Mouse (Mus musculus): ENCODE measurements at regions not wholly inside any gene's neighbourhood (a gene's known extent, or its start where the extent isn't known, plus 50 kb on each side); places are given as distances from the start of the nearest gene placed in this dataset.

GRCm38 (mm10) chr5:141091676-141092075 is 91.3 kb upstream of the Card11 start:
- no peak overlapping the region for H3K27ac ChIP-seq (ENCODE audit: low read depth)
- H3K9ac ChIP-seq (replicated peaks; ENCODE audit: low read depth, low read length): no peak overlapping the region
- 84% methylated on average over 14 of the region's 14 CpGs for WGBS
- H3K4me3 ChIP-seq (ENCODE audit: low read depth, low read length): no peak overlapping the region
- no peaks in the 10 kb centered on the region for H3K27me3 ChIP-seq (ENCODE audit: control insufficient read depth, insufficient read depth, low read length)
- no peak for TF ChIP-seq CTCF (IDR thresholded peaks at IDR 0.05; ENCODE audit: low read depth)
- no peak for TF ChIP-seq EP300 (IDR thresholded peaks at IDR 0.05; ENCODE audit: low read depth)
- H3K9me3 ChIP-seq (replicated peaks; ENCODE audit: control insufficient read depth, low read length): no peaks in the 10 kb centered on the region
- no peaks in the 10 kb centered on the region for H3K4me1 ChIP-seq (ENCODE audit: control insufficient read depth, insufficient read depth)
- no peak for ATAC-seq (ENCODE audit: insufficient read depth, low read depth)
- H3K36me3 ChIP-seq (replicated peaks; ENCODE audit: control insufficient read depth, insufficient read depth, low read length): no peaks in the 10 kb centered on the region
- no peak for DNase-seq (ENCODE audit: low spot score)
- no peak overlapping the region for H3K4me2 ChIP-seq (ENCODE audit: low read depth, low read length)

DNA sequence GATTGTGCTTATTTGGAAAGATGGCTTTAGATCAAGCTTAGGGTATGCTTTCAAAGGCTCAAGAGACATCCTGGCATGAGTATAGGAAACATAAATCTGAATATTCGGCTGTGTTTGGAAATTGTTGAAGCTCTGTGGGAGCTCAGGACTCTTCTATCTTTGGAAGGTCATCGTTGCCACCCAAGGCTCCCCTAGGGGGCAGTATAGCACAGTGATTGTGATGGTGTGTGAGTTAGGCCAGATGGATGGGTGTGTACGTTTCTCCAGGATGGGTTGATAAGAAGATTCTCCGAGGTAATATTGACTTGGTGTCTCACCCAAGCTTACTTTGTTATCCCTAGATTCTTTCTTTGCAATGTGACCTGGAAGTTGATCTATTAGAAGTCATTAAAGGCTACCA is 93.3 kb upstream of the Card11 start:
- H3K9me3 ChIP-seq (replicated peaks; ENCODE audit: control insufficient read depth, low read length): no peaks in the 10 kb centered on the region
- 41% methylated on average over 4 of the region's 4 CpGs for WGBS
- H3K27ac ChIP-seq (ENCODE audit: low read depth): no peak overlapping the region
- ATAC-seq (ENCODE audit: insufficient read depth, low read depth): no peak
- H3K4me3 ChIP-seq (ENCODE audit: low read depth, low read length): no peak overlapping the region
- TF ChIP-seq CTCF (IDR thresholded peaks at IDR 0.05; ENCODE audit: low read depth) (peak; percentile 64), EP300 (IDR thresholded peaks at IDR 0.05; ENCODE audit: low read depth) (no peak)
- no peaks in the 10 kb centered on the region for H3K27me3 ChIP-seq (ENCODE audit: control insufficient read depth, insufficient read depth, low read length)
- peak; percentile 16 for DNase-seq (ENCODE audit: low spot score)
- H3K9ac ChIP-seq (replicated peaks; ENCODE audit: low read depth, low read length): no peak overlapping the region
- H3K4me2 ChIP-seq (ENCODE audit: low read depth, low read length): no peak overlapping the region
- H3K36me3 ChIP-seq (replicated peaks; ENCODE audit: control insufficient read depth, insufficient read depth, low read length): no peaks in the 10 kb centered on the region
- H3K4me1 ChIP-seq (ENCODE audit: control insufficient read depth, insufficient read depth): 0 out of 2 replicates have a peak, but pooled peaks cover 8% of the 10 kb centered on the region

DNA sequence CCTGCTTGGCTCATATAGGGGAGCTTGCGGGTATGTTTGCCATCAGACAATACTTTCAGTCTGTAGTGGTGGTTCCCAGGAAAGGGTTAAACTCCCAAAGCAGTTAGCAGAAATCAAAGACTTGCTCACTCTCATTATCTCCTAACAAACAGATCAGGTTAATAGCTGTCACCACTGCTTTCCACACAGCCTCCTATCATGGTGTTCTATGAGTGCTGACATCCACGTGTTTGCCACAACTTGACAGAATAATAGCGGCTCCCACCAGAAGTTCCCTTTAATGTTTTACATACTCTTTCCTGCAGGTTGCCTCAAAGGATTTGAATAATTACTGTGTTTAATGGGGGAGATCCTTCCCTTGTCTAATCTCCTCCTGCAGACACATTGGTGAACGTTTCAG is 97.5 kb upstream of the Card11 start:
- TF ChIP-seq CTCF (IDR thresholded peaks at IDR 0.05; ENCODE audit: low read depth) (no peak), EP300 (IDR thresholded peaks at IDR 0.05; ENCODE audit: low read depth) (peak; percentile 94)
- H3K9ac ChIP-seq (replicated peaks; ENCODE audit: low read depth, low read length): no peak overlapping the region
- ATAC-seq (ENCODE audit: insufficient read depth, low read depth): peak; percentile 90
- 19% methylated on average over 4 of the region's 4 CpGs for WGBS
- 0 out of 2 replicates have a peak, but pooled peaks cover 14% of the 10 kb centered on the region for H3K4me1 ChIP-seq (ENCODE audit: control insufficient read depth, insufficient read depth)
- no peaks in the 10 kb centered on the region for H3K36me3 ChIP-seq (replicated peaks; ENCODE audit: control insufficient read depth, insufficient read depth, low read length)
- DNase-seq (ENCODE audit: low spot score): peak; percentile 81
- H3K4me3 ChIP-seq (ENCODE audit: low read depth, low read length): no peak overlapping the region
- no peak overlapping the region for H3K27ac ChIP-seq (ENCODE audit: low read depth)
- 0 out of 2 replicates have a peak overlapping the region, but pooled peaks have one; percentile 9 for H3K4me2 ChIP-seq (ENCODE audit: low read depth, low read length)
- 0 out of 2 replicates have a peak, but pooled peaks cover 3% of the 10 kb centered on the region for H3K27me3 ChIP-seq (ENCODE audit: control insufficient read depth, insufficient read depth, low read length)
- no peaks in the 10 kb centered on the region for H3K9me3 ChIP-seq (replicated peaks; ENCODE audit: control insufficient read depth, low read length)

- Histone ChIP-seq H3K9ac (replicated peaks; ENCODE audit: low read depth, low read length) (no peak overlapping the region), H3K27ac (ENCODE audit: low read depth) (no peak overlapping the region), H3K36me3 (replicated peaks; ENCODE audit: control insufficient read depth, insufficient read depth, low read length) (no peaks in the 10 kb centered on the region), H3K27me3 (ENCODE audit: control insufficient read depth, insufficient read depth, low read length) (no peaks in the 10 kb centered on the region), H3K4me1 (ENCODE audit: control insufficient read depth, insufficient read depth) (0 out of 2 replicates have a peak, but pooled peaks cover 10% of the 10 kb centered on the region), H3K4me3 (ENCODE audit: low read depth, low read length) (no peak overlapping the region), H3K4me2 (ENCODE audit: low read depth, low read length) (no peak overlapping the region), H3K9me3 (replicated peaks; ENCODE audit: control insufficient read depth, low read length) (no peaks in the 10 kb centered on the region)
- WGBS: 92% methylated on average over 3 of the region's 3 CpGs
- TF ChIP-seq EP300 (IDR thresholded peaks at IDR 0.05; ENCODE audit: low read depth): no peak
- peak; percentile 12; the same call in 1 of the 2 replicates for TF ChIP-seq CTCF (IDR thresholded peaks at IDR 0.05; ENCODE audit: low read depth)
- DNase-seq (ENCODE audit: low spot score) (no peak), ATAC-seq (ENCODE audit: insufficient read depth, low read depth) (no peak)
Measured at GRCm38 (mm10) chr5:141111666-141112065, 111.3 kb upstream of the Card11 start.

DNA sequence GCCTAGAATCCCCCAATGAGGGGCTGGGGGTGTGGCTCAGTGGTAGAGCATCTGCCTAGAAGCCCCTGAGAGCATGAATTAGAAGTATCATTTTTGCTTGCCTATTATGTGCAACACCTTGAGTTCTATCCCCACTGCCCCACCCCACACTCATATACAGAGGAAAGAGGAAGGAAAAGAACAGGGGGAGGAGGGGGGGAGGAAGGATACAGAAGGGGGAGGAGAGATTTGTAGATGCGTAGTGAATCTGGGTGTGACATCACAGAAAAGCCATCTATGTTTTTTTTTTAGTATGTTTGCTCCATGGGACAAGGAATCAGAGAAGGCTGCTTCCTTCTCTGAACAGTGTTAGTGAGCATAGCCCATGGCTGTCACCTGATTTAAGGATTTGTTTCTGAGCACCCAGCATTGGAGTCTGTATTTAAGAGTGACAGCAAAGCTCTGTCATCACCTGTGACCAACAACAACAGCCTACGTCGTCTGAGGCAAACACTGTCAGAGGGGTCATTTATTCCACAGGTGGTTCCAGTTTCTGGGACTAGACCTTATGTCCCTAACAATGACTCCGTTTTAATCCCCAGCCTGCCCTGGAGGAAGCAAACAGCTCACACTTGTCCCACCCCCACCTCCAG is 115.0 kb upstream of the Card11 start:
- ATAC-seq (ENCODE audit: insufficient read depth, low read depth): peak; percentile 1; the same call in 1 of the 2 replicates
- no peak for TF ChIP-seq CTCF (IDR thresholded peaks at IDR 0.05; ENCODE audit: low read depth)
- no peak for TF ChIP-seq EP300 (IDR thresholded peaks at IDR 0.05; ENCODE audit: low read depth)
- Histone ChIP-seq H3K4me2 (ENCODE audit: low read depth, low read length) (no peak overlapping the region; the same call in 1 of the 2 replicates), H3K4me3 (ENCODE audit: low read depth, low read length) (no peak overlapping the region), H3K4me1 (ENCODE audit: control insufficient read depth, insufficient read depth) (0 out of 2 replicates have a peak, but pooled peaks cover 10% of the 10 kb centered on the region), H3K9me3 (replicated peaks; ENCODE audit: control insufficient read depth, low read length) (no peaks in the 10 kb centered on the region), H3K9ac (replicated peaks; ENCODE audit: low read depth, low read length) (0 out of 2 replicates have a peak overlapping the region, but pooled peaks have one; percentile 0), H3K27ac (ENCODE audit: low read depth) (peak overlapping the region; percentile 83), H3K36me3 (replicated peaks; ENCODE audit: control insufficient read depth, insufficient read depth, low read length) (no peaks in the 10 kb centered on the region), H3K27me3 (ENCODE audit: control insufficient read depth, insufficient read depth, low read length) (no peaks in the 10 kb centered on the region)
- no peak for DNase-seq (ENCODE audit: low spot score)
- WGBS: 20% methylated on average over 4 of the region's 4 CpGs

Measured in heart, postnatal 0 days (tissue).